Mouse (Mus musculus): ENCODE measurements around the gene Abi3. TPM values are rescaled to one million over a fixed set of nuclear protein-coding genes. Genes with fewer than 3 reads are reported as not detected.

Gene Abi3
- total RNA-seq, 1 experiment from 2014 or later, result 5.9 TPM

- peak; percentile 31; the same call in 1 of the 2 replicates for ATAC-seq (replicated peaks; ENCODE audit: low read depth, poor library complexity, severe bottlenecking)
Observed at GRCm38 (mm10) chr11:95827464-95828085, 14.7 kb downstream of the Abi3 start.

- ATAC-seq (replicated peaks; ENCODE audit: low read depth, poor library complexity, severe bottlenecking), result no peak
Observed at GRCm38 (mm10) chr11:95827168-95827447, 15.2 kb downstream of the Abi3 start.

GRCm38 (mm10) chr11:95826317-95827167 is 15.7 kb downstream of the Abi3 start:
- ATAC-seq (replicated peaks; ENCODE audit: low read depth, poor library complexity, severe bottlenecking), result no peak

GRCm38 (mm10) chr11:95825625-95826024 is 16.7 kb downstream of the Abi3 start:
- ATAC-seq (replicated peaks; ENCODE audit: low read depth, poor library complexity, severe bottlenecking), result no peak

- ATAC-seq (replicated peaks; ENCODE audit: low read depth, poor library complexity, severe bottlenecking), result no peak; the same call in 1 of the 2 replicates
Observed at GRCm38 (mm10) chr11:95824877-95825243, 17.4 kb downstream of the Abi3 start.

GRCm38 (mm10) chr11:95824071-95824876 is 18.0 kb downstream of the Abi3 start, which contains the start of gene Phospho1:
Phospho1 (plus strand) TSS chr11:95824499.
- peak; percentile 71 for ATAC-seq (replicated peaks; ENCODE audit: low read depth, poor library complexity, severe bottlenecking)

- ATAC-seq (replicated peaks; ENCODE audit: low read depth, poor library complexity, severe bottlenecking), result no peak
Observed at GRCm38 (mm10) chr11:95822437-95822836, 19.8 kb downstream of the Abi3 start.

- no peak for ATAC-seq (replicated peaks; ENCODE audit: low read depth, poor library complexity, severe bottlenecking)
Observed at GRCm38 (mm10) chr11:95821511-95821910, 20.8 kb downstream of the Abi3 start.

- no peak for ATAC-seq (replicated peaks; ENCODE audit: low read depth, poor library complexity, severe bottlenecking)
Observed at GRCm38 (mm10) chr11:95819138-95819537, 23.1 kb downstream of the Abi3 start.

- no peak for ATAC-seq (replicated peaks; ENCODE audit: low read depth, poor library complexity, severe bottlenecking)
Observed at GRCm38 (mm10) chr11:95815412-95815811, 26.9 kb downstream of the Abi3 start.

- ATAC-seq (replicated peaks; ENCODE audit: low read depth, poor library complexity, severe bottlenecking), result no peak
Observed at GRCm38 (mm10) chr11:95814857-95815256, 27.4 kb downstream of the Abi3 start.

GRCm38 (mm10) chr11:95814101-95814500 is 28.2 kb downstream of the Abi3 start:
- no peak for ATAC-seq (replicated peaks; ENCODE audit: low read depth, poor library complexity, severe bottlenecking)

- no peak for ATAC-seq (replicated peaks; ENCODE audit: low read depth, poor library complexity, severe bottlenecking)
Observed at GRCm38 (mm10) chr11:95812224-95812623, 30.1 kb downstream of the Abi3 start.

- ATAC-seq (replicated peaks; ENCODE audit: low read depth, poor library complexity, severe bottlenecking), result no peak
Observed at GRCm38 (mm10) chr11:95811741-95812140, 30.5 kb downstream of the Abi3 start.

GRCm38 (mm10) chr11:95810828-95811227 is 31.4 kb downstream of the Abi3 start:
- ATAC-seq (replicated peaks; ENCODE audit: low read depth, poor library complexity, severe bottlenecking), result 0 out of 2 replicates have a peak, but pooled peaks have one; percentile 12

GRCm38 (mm10) chr11:95809603-95810002 is 32.7 kb downstream of the Abi3 start:
- ATAC-seq (replicated peaks; ENCODE audit: low read depth, poor library complexity, severe bottlenecking), result no peak

- ATAC-seq (replicated peaks; ENCODE audit: low read depth, poor library complexity, severe bottlenecking), result peak; percentile 52
Observed at GRCm38 (mm10) chr11:95808448-95809011, 33.7 kb downstream of the Abi3 start.

GRCm38 (mm10) chr11:95807884-95808283 is 34.4 kb downstream of the Abi3 start:
- no peak for ATAC-seq (replicated peaks; ENCODE audit: low read depth, poor library complexity, severe bottlenecking)

- ATAC-seq (replicated peaks; ENCODE audit: low read depth, poor library complexity, severe bottlenecking), result peak; percentile 48
Observed at GRCm38 (mm10) chr11:95805527-95805926, 36.7 kb downstream of the Abi3 start.

- ATAC-seq (replicated peaks; ENCODE audit: low read depth, poor library complexity, severe bottlenecking), result no peak
Observed at GRCm38 (mm10) chr11:95805010-95805409, 37.3 kb downstream of the Abi3 start.
